Mouse (Mus musculus) right cerebral cortex, adult 18-20 months (tissue): ENCODE data around the gene Dpp9.

ENCODE experiments used
- DNase-seq: peaks from one replicate; pipeline ENCODE4 v3.0.0; 2022; ENCODE audit warnings: mixed read lengths

Dpp9 gene

GRCm38 (mm10) chr17:56137839-56138613 lies 80.7 kb downstream of the Dpp9 start:
- no peak for DNase-seq
